Mouse (Mus musculus) liver, embryonic 14.5 days (tissue): ENCODE results near the gene Wasf2.

Experiments
- CTCF ChIP-seq: IDR thresholded peaks from 2 replicates; pipeline ENCODE4 v1.5.1; 2016; ENCODE audit warnings: antibody characterized with exemption, low read depth, control low read depth
- EP300 ChIP-seq: IDR thresholded peaks from 2 replicates; pipeline ENCODE4 v1.6.1; 2016; ENCODE audit warnings: antibody characterized with exemption, low read depth

DNA sequence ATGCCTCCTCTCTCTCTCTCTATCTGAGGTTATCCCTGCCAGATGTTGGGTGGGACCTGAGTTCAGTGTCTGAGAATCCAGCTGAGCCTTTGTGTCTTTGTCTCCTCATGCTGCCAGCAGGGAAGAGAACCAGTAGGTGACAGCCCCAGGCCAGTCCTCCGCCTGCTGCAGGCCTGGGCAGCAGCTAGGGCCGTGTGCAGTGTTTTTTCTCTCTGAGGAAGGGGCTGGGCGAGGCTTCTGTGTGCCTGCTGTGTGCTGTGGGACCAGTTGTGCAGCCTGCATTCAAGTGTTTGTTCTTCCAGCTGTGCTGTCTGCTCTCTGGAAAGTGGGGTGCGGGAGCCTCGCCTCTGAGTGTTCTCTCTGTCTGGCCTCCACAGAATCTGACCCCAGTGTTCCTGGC is 93.6 kb downstream of the Wasf2 start:
- TF ChIP-seq CTCF (no peak), EP300 (no peak)
